Mouse (Mus musculus): ENCODE measurements at regions not wholly inside any gene's neighbourhood (a gene's known extent, or its start where the extent isn't known, plus 50 kb on each side); places are given as distances from the start of the nearest gene placed in this dataset.

DNA sequence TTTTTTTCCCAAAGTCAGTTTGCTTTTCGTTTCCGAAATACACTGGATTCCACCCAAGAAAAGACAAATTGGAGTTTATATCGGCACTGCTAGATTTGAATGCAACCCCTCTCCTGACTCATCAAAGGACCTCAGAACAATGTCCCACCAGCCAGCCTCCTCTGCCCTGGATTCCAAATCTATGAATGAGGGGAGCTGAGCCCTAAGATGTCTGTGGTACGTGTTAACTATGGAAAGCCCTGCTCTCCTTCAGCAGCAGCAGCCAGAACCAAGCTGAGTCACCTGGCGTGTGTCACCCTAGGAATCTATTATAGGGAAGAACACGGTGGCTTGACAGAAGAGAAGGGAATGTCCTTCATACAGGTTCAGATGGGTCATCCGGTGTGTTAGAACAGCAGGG lies 167.9 kb downstream of the Cdc5l start:
- no peak for TF ChIP-seq CTCF (IDR thresholded peaks at IDR 0.05; ENCODE audit: borderline replicate concordance, extremely low read depth, insufficient read depth, insufficient read length)
- TF ChIP-seq POLR2A (IDR thresholded peaks at IDR 0.05; ENCODE audit: borderline replicate concordance, extremely low read depth, insufficient read depth, insufficient read length, poor library complexity, severe bottlenecking), result no peak
